Mouse (Mus musculus): ENCODE data around the gene Kcne1l.

Gene Kcne1l

DNA sequence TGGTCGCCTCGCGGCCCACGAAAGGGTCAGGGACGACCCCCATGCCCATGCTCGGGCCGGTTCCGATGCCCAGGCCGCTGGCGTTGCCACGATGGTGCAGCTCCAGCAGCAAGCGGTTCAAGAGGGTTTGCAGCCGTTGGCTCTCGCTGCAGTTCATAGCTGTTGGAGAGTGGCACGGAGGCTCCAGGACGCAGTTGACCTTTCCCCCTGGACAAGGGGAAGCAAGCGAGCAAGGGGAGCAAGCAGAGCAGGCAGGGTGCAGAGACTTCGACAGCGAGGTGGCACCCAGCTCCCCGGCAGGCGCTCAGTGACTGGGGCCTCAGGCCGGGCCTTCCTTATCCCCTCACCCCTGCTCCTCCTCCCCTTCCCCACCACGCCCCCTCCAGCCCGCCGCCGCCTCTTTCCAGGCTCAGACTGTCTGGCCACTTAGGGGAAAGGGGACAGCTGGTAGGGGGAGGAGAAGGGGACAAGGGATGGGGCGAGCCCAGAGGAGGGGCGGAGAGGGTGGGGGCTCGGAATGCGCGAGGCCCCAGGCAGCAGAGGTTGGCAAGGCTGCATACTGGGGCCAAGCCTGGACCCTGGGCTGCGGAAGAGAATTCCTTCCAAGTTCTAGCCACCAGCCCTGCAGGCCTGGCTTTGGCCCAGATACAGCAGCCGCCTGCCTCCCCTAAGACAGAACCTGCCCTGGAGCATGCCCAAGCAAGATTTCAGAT is at the start of gene Kcne1l:
Gene Kcne1l (minus strand): TSS at position 426 of the 713 bp plus-strand sequence.
- DNase-seq (ENCODE audit: low spot score): no peak

- DNase-seq (ENCODE audit: low spot score): no peak
Measured at GRCm38 (mm10) chrX:142336207-142336606, 30.1 kb upstream of the Kcne1l start.

- no peak for DNase-seq (ENCODE audit: low spot score)
Measured at GRCm38 (mm10) chrX:142335502-142335901, 29.4 kb upstream of the Kcne1l start.

- no peak for DNase-seq (ENCODE audit: low spot score)
Measured at GRCm38 (mm10) chrX:142325760-142326159, 19.7 kb upstream of the Kcne1l start.

DNA sequence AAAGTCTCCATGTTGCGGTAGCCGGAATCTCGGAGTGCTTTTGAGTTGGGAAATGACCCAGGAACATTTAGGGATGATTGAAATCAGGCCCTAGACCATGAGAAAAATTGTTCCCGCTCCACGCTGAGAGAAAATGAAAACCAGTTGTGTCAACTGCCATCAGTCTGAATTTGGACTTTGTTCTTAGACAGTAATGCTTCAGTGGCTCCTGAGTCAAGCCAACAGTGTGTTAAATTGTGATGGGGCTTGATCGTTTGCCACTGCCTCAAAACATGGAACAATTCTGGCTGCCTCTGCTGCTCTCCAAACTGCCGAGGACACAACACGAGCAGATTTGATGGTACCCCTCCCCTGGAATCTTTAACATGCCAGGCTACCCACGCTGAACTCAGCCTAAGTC is 10.0 kb upstream of the Kcne1l start:
- DNase-seq (ENCODE audit: low spot score): no peak

GRCm38 (mm10) chrX:142315270-142315669 is 9.2 kb upstream of the Kcne1l start:
- DNase-seq (ENCODE audit: low spot score): no peak

GRCm38 (mm10) chrX:142314307-142315024 is 8.4 kb upstream of the Kcne1l start:
- DNase-seq (ENCODE audit: low spot score): peak; percentile 64

GRCm38 (mm10) chrX:142310431-142310830 is 4.3 kb upstream of the Kcne1l start:
- DNase-seq (ENCODE audit: low spot score): no peak

DNA sequence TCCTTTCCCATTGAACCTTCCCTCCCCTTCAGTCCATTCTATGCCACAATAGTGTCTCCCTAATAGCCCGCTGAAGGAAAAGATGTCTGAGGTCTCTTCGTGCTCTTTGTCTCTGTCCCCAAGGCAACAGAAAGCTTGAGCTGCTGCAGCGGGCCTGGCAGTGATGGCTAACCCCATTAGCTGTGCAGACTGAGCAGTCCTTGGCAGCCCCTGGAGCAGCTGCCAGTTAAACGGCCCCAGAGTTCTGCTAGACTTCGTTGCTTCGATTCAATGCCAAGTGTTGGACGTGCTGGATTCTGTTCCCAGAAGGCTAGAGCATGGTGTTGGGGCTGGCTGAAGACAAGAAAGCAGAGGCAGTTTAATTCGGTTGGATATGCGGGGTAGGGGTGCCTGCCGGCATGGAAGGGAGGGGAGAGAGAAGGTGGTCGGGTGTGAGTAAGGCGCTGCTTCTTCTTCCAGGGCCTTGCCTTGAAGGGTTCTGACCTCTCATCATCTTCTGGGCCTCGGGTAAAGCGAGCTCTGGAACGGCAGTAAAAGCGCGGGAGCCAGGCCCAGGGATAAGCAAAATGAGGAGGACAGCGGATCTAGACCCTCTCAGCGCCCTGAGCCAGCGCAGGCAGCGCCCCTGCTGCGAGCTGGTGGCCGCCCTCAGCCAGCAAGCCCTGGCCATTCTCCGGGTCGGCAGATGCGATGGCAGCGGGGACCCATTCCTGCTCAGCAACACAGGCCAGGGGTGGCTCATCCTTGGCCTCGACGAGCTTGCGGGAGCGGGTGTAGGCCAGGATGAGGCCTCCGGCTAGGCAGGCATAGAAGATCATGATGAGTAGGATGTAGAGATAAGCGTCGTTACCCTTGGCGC is 855 bp downstream of the Kcne1l start:
- no peak for DNase-seq (ENCODE audit: low spot score)

- DNase-seq (ENCODE audit: low spot score): no peak
Measured at GRCm38 (mm10) chrX:142304592-142304991, 1.5 kb downstream of the Kcne1l start.

GRCm38 (mm10) chrX:142303456-142303855 is 2.6 kb downstream of the Kcne1l start:
- no peak for DNase-seq (ENCODE audit: low spot score)

DNA sequence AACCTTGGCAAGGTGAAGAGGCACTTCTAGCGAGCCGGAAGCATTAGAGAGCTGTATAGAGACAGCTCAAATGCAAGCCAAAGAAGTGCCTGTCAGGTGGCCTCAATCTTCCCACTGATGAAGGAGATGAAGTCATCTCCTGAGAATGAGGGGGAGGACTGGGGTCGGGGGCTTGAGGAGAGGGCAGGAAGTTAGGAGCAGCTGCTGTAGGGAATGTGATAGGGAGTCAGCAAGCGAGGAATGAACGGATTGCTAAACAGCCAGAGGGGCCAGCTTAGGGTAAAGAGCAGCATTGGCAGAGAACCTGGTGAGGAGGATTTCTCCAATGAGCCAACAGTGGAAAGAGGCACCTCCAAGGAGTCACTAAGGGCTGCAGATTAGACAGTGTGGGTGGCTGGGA is 20.2 kb downstream of the Kcne1l start:
- DNase-seq (ENCODE audit: low spot score): no peak

- DNase-seq (ENCODE audit: low spot score): no peak
Measured at GRCm38 (mm10) chrX:142276573-142276972, 29.5 kb downstream of the Kcne1l start.

DNA sequence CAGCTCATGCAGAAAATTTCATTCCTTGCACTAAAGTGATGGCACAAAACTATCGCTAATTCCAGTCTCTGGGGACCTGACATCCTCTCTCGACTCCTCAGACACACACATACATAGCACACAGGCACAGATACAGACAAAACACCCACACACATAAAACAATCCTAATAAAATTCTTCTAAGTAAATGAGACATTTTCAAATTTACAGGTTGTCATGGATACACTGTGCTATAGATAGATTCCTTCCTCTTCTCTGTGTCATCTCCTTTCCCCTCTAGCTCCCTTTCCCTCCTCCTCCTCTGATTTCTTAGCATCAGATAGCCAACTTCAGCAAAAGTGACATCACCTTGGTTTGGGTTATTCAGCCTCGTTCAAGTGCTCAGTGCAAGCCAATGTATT is 30.1 kb downstream of the Kcne1l start:
- no peak for DNase-seq (ENCODE audit: low spot score)

Data from urinary bladder, postnatal 14 days (tissue).